Mouse (Mus musculus): Measurements from ENCODE around the gene 4921524J17Rik. TPM values are rescaled to one million over a fixed set of nuclear protein-coding genes. Genes with fewer than 3 reads are reported as not detected.

The 4921524J17Rik gene
- polyA plus RNA-seq, 1 experiment from 2014 or later = 61.0 TPM

- 68% methylated on average over 3 of the region's 3 CpGs for WGBS
- no peaks in the 10 kb centered on the region for H3K27me3 ChIP-seq (ENCODE audit: insufficient read depth, poor library complexity, severe bottlenecking)
- no peaks in the 10 kb centered on the region for H3K36me3 ChIP-seq
- no peak overlapping the region for H3K27ac ChIP-seq
- H3K9me3 ChIP-seq = no peaks in the 10 kb centered on the region
- 0 out of 2 replicates have a peak, but pooled peaks cover 8% of the 10 kb centered on the region for H3K4me1 ChIP-seq
- no peak for DNase-seq (ENCODE audit: low spot score)
- no peak overlapping the region for H3K4me3 ChIP-seq
These were observed 28.7 kb upstream of the 4921524J17Rik start for GRCm38 (mm10) chr8:85461377-85461776.

GRCm38 (mm10) chr8:85460804-85461203, 28.2 kb upstream of the 4921524J17Rik start:
- Histone ChIP-seq H3K9me3 (no peaks in the 10 kb centered on the region), H3K4me3 (no peak overlapping the region), H3K27me3 (ENCODE audit: insufficient read depth, poor library complexity, severe bottlenecking) (no peaks in the 10 kb centered on the region), H3K36me3 (no peaks in the 10 kb centered on the region), H3K4me1 (0 out of 2 replicates have a peak, but pooled peaks cover 8% of the 10 kb centered on the region), H3K27ac (no peak overlapping the region)
- WGBS = 32% methylated on average over 5 of the region's 5 CpGs
- no peak for DNase-seq (ENCODE audit: low spot score)

- WGBS = 72% methylated on average over 3 of the region's 3 CpGs
- Histone ChIP-seq H3K4me1 (0 out of 2 replicates have a peak, but pooled peaks cover 11% of the 10 kb centered on the region), H3K9me3 (no peaks in the 10 kb centered on the region), H3K27me3 (ENCODE audit: insufficient read depth, poor library complexity, severe bottlenecking) (no peaks in the 10 kb centered on the region), H3K36me3 (no peaks in the 10 kb centered on the region), H3K4me3 (no peak overlapping the region), H3K27ac (no peak overlapping the region)
- DNase-seq (ENCODE audit: low spot score) = no peak
These were observed 26.9 kb upstream of the 4921524J17Rik start for GRCm38 (mm10) chr8:85459582-85459981.

GRCm38 (mm10) chr8:85456536-85456935, 23.9 kb upstream of the 4921524J17Rik start:
- H3K27ac ChIP-seq = no peak overlapping the region
- no peaks in the 10 kb centered on the region for H3K27me3 ChIP-seq (ENCODE audit: insufficient read depth, poor library complexity, severe bottlenecking)
- WGBS = 11% methylated on average over 14 of the region's 14 CpGs
- no peaks in the 10 kb centered on the region for H3K36me3 ChIP-seq
- DNase-seq (ENCODE audit: low spot score) = peak; percentile 82
- H3K4me3 ChIP-seq = no peak overlapping the region
- H3K4me1 ChIP-seq = peaks cover 14% of the 10 kb centered on the region; the same call in 1 of the 2 replicates
- no peaks in the 10 kb centered on the region for H3K9me3 ChIP-seq

- no peak overlapping the region for H3K27ac ChIP-seq
- H3K4me3 ChIP-seq = no peak overlapping the region
- no peaks in the 10 kb centered on the region for H3K27me3 ChIP-seq (ENCODE audit: insufficient read depth, poor library complexity, severe bottlenecking)
- 66% methylated on average over 8 of the region's 8 CpGs for WGBS
- H3K9me3 ChIP-seq = no peaks in the 10 kb centered on the region
- no peak for DNase-seq (ENCODE audit: low spot score)
- no peaks in the 10 kb centered on the region for H3K36me3 ChIP-seq
- H3K4me1 ChIP-seq = peaks cover 10% of the 10 kb centered on the region; the same call in 1 of the 2 replicates
These were observed 22.1 kb upstream of the 4921524J17Rik start for GRCm38 (mm10) chr8:85454750-85455149.

- H3K27me3 ChIP-seq (ENCODE audit: insufficient read depth, poor library complexity, severe bottlenecking) = no peaks in the 10 kb centered on the region
- H3K4me1 ChIP-seq = peaks cover 10% of the 10 kb centered on the region; the same call in 1 of the 2 replicates
- no peak overlapping the region for H3K4me3 ChIP-seq
- DNase-seq (ENCODE audit: low spot score) = no peak
- no peak overlapping the region for H3K27ac ChIP-seq
- no peaks in the 10 kb centered on the region for H3K36me3 ChIP-seq
- 87% methylated on average over 2 of the region's 2 CpGs for WGBS
- H3K9me3 ChIP-seq = no peaks in the 10 kb centered on the region
These were observed 20.6 kb upstream of the 4921524J17Rik start for GRCm38 (mm10) chr8:85453256-85453655.

- DNase-seq (ENCODE audit: low spot score) = no peak
- Histone ChIP-seq H3K9me3 (no peaks in the 10 kb centered on the region), H3K4me1 (peaks cover 10% of the 10 kb centered on the region; the same call in 1 of the 2 replicates), H3K27me3 (ENCODE audit: insufficient read depth, poor library complexity, severe bottlenecking) (no peaks in the 10 kb centered on the region), H3K4me3 (peak overlapping the region; percentile 39; the same call in 1 of the 2 replicates), H3K27ac (no peak overlapping the region; the same call in 1 of the 2 replicates), H3K36me3 (no peaks in the 10 kb centered on the region)
- 16% methylated on average over 14 of the region's 14 CpGs for WGBS
These were observed 19.7 kb upstream of the 4921524J17Rik start for GRCm38 (mm10) chr8:85452328-85452727.

GRCm38 (mm10) chr8:85450335-85450734, 17.7 kb upstream of the 4921524J17Rik start:
- H3K4me3 ChIP-seq = no peak overlapping the region
- no peaks in the 10 kb centered on the region for H3K9me3 ChIP-seq
- no peak for DNase-seq (ENCODE audit: low spot score)
- H3K27me3 ChIP-seq (ENCODE audit: insufficient read depth, poor library complexity, severe bottlenecking) = no peaks in the 10 kb centered on the region
- WGBS = 73% methylated on average over 3 of the region's 3 CpGs
- H3K4me1 ChIP-seq = peaks cover 10% of the 10 kb centered on the region; the same call in 1 of the 2 replicates
- H3K27ac ChIP-seq = no peak overlapping the region
- H3K36me3 ChIP-seq = no peaks in the 10 kb centered on the region

GRCm38 (mm10) chr8:85445936-85446685, 13.5 kb upstream of the 4921524J17Rik start:
- H3K9me3 ChIP-seq = no peaks in the 10 kb centered on the region
- no peaks in the 10 kb centered on the region for H3K27me3 ChIP-seq (ENCODE audit: insufficient read depth, poor library complexity, severe bottlenecking)
- H3K36me3 ChIP-seq = no peaks in the 10 kb centered on the region
- H3K4me1 ChIP-seq = no peaks in the 10 kb centered on the region
- H3K4me3 ChIP-seq = no peak overlapping the region
- no peak for DNase-seq (ENCODE audit: low spot score)
- WGBS = 76% methylated on average over 15 of the region's 15 CpGs
- H3K27ac ChIP-seq = no peak overlapping the region

GRCm38 (mm10) chr8:85444092-85444491, 11.5 kb upstream of the 4921524J17Rik start:
- Histone ChIP-seq H3K4me3 (no peak overlapping the region), H3K27ac (no peak overlapping the region), H3K4me1 (no peaks in the 10 kb centered on the region), H3K27me3 (ENCODE audit: insufficient read depth, poor library complexity, severe bottlenecking) (no peaks in the 10 kb centered on the region), H3K36me3 (no peaks in the 10 kb centered on the region), H3K9me3 (no peaks in the 10 kb centered on the region)
- DNase-seq (ENCODE audit: low spot score) = no peak

- DNase-seq (ENCODE audit: low spot score) = no peak
- Histone ChIP-seq H3K27me3 (ENCODE audit: insufficient read depth, poor library complexity, severe bottlenecking) (no peaks in the 10 kb centered on the region), H3K4me3 (no peak overlapping the region), H3K4me1 (no peaks in the 10 kb centered on the region), H3K27ac (no peak overlapping the region), H3K36me3 (no peaks in the 10 kb centered on the region), H3K9me3 (no peaks in the 10 kb centered on the region)
- 51% methylated on average over 5 of the region's 5 CpGs for WGBS
These were observed 8.9 kb upstream of the 4921524J17Rik start for GRCm38 (mm10) chr8:85441564-85441963.

GRCm38 (mm10) chr8:85435736-85436135, 3.1 kb upstream of the 4921524J17Rik start:
- Histone ChIP-seq H3K27ac (no peak overlapping the region), H3K27me3 (ENCODE audit: insufficient read depth, poor library complexity, severe bottlenecking) (no peaks in the 10 kb centered on the region), H3K36me3 (no peaks in the 10 kb centered on the region), H3K9me3 (no peaks in the 10 kb centered on the region), H3K4me1 (peaks cover 14% of the 10 kb centered on the region; the same call in 1 of the 2 replicates), H3K4me3 (no peak overlapping the region)
- WGBS = 47% methylated on average over 5 of the region's 5 CpGs
- DNase-seq (ENCODE audit: low spot score) = no peak

GRCm38 (mm10) chr8:85434817-85435216, 2.2 kb upstream of the 4921524J17Rik start:
- WGBS = 72% methylated on average over 12 of the region's 12 CpGs
- H3K4me1 ChIP-seq = peaks cover 17% of the 10 kb centered on the region; the same call in 1 of the 2 replicates
- H3K36me3 ChIP-seq = no peaks in the 10 kb centered on the region
- H3K27ac ChIP-seq = no peak overlapping the region
- no peak overlapping the region for H3K4me3 ChIP-seq
- H3K9me3 ChIP-seq = no peaks in the 10 kb centered on the region
- no peaks in the 10 kb centered on the region for H3K27me3 ChIP-seq (ENCODE audit: insufficient read depth, poor library complexity, severe bottlenecking)
- no peak for DNase-seq (ENCODE audit: low spot score)
